Mouse (Mus musculus): ENCODE measurements around the gene Foxp4.

DNA sequence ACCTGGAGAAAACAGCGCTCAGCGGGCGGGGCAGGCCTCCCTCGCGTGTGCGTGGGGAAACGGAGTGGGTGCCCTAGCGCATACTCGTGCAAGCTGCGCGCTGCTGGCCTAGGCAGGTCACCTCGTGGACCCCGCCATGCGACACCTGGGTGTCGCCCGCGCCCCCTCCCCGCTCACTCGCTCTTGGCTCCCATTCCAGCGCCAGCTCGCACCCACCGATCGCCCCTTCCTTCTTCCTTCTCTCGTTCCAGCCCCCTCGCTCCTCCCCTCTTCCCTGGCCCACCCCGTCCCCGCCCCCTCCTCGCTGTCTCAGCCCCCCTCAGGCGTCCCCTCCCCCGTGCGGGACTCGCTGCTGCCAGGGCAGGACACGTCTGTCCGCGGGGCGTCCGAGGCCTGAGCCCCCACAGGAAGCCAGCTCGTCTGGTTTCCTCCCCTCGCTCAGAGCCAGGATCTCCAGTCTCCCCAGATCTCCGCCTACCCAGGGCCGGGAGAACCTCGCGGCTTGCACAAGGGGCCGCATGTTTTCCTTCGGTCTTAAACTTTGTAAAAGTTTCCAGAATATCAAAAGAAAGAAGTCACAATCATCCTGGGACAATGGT is 91.3 kb downstream of the Foxp4 start:
- TF ChIP-seq CTCF (IDR thresholded peaks at IDR 0.05; ENCODE audit: low read depth, low read length) (no peak), POLR2AphosphoS5 (IDR thresholded peaks at IDR 0.05; ENCODE audit: insufficient replicate concordance, low read depth, low read length) (no peak)
